Mouse (Mus musculus): ENCODE data around the gene Plekhb1.

Plekhb1 gene

GRCm38 (mm10) chr7:100656739-100657138, 5.5 kb downstream of the Plekhb1 start:
- DNase-seq = peak; percentile 36

GRCm38 (mm10) chr7:100654441-100654840, 7.8 kb downstream of the Plekhb1 start:
- DNase-seq = no peak

- DNase-seq = peak; percentile 47
Measured at GRCm38 (mm10) chr7:100653480-100654266, 8.5 kb downstream of the Plekhb1 start.

- DNase-seq = no peak
Measured at GRCm38 (mm10) chr7:100651011-100651410, 11.2 kb downstream of the Plekhb1 start.

GRCm38 (mm10) chr7:100650421-100650820, 11.8 kb downstream of the Plekhb1 start:
- no peak for DNase-seq

- no peak for DNase-seq
Measured at GRCm38 (mm10) chr7:100649826-100650225, 12.4 kb downstream of the Plekhb1 start.

- no peak for DNase-seq
Measured at GRCm38 (mm10) chr7:100649095-100649494, 13.1 kb downstream of the Plekhb1 start.

- peak; percentile 38 for DNase-seq
Measured at GRCm38 (mm10) chr7:100645147-100645546, 17.1 kb downstream of the Plekhb1 start.

- no peak for DNase-seq
Measured at GRCm38 (mm10) chr7:100642413-100642812, 19.8 kb downstream of the Plekhb1 start.

- no peak for DNase-seq
Measured at GRCm38 (mm10) chr7:100637657-100638056, 24.6 kb downstream of the Plekhb1 start.

- no peak for DNase-seq
Measured at GRCm38 (mm10) chr7:100624538-100624937, 37.7 kb downstream of the Plekhb1 start.

- DNase-seq = no peak
Measured at GRCm38 (mm10) chr7:100622277-100622676, 39.9 kb downstream of the Plekhb1 start.

GRCm38 (mm10) chr7:100616121-100616857, 45.9 kb downstream of the Plekhb1 start:
- DNase-seq = no peak

- no peak for DNase-seq
Measured at GRCm38 (mm10) chr7:100608910-100609309, 53.3 kb downstream of the Plekhb1 start.

GRCm38 (mm10) chr7:100608130-100608741, 54.0 kb downstream of the Plekhb1 start, which contains the start of gene Mrpl48:
Gene Mrpl48, minus strand, starts transcription at chr7:100608301.
- DNase-seq = peak; percentile 83

GRCm38 (mm10) chr7:100607214-100608129, 54.7 kb downstream of the Plekhb1 start, which contains the start of gene Rab6a:
Gene Rab6a, plus strand, starts transcription at chr7:100607410.
- peak; percentile 99 for DNase-seq

- DNase-seq = no peak
Measured at GRCm38 (mm10) chr7:100600211-100600610, 62.0 kb downstream of the Plekhb1 start.

- DNase-seq = no peak
Measured at GRCm38 (mm10) chr7:100593349-100593748, 68.9 kb downstream of the Plekhb1 start.

All from cerebellum, adult 9-11 months (tissue).